Mouse (Mus musculus) cerebellum, adult 8-10 months (tissue): ENCODE measurements at regions not wholly inside any gene's neighbourhood (a gene's known extent, or its start where the extent isn't known, plus 50 kb on each side); places are given as distances from the start of the nearest gene placed in this dataset.

ENCODE experiments used
- DNase-seq: peaks from one replicate; pipeline ENCODE4 v3.0.0; 2022

GRCm38 (mm10) chr15:63163550-63164279 is 681.3 kb downstream of the Gsdmc2 start:
- DNase-seq = no peak

- DNase-seq = no peak
Measured at GRCm38 (mm10) chr15:63162881-63163549, 682.0 kb downstream of the Gsdmc2 start.

GRCm38 (mm10) chr15:63123123-63123688 is 721.8 kb downstream of the Gsdmc2 start:
- DNase-seq = no peak

- no peak for DNase-seq
Measured at GRCm38 (mm10) chr15:63112918-63113317, 732.1 kb downstream of the Gsdmc2 start.

- DNase-seq = no peak
Measured at GRCm38 (mm10) chr15:63100093-63100492, 744.9 kb downstream of the Gsdmc2 start.

GRCm38 (mm10) chr15:63081972-63082371 is 763.0 kb downstream of the Gsdmc2 start:
- DNase-seq = no peak

GRCm38 (mm10) chr15:63079825-63080224 is 765.2 kb downstream of the Gsdmc2 start:
- DNase-seq = no peak

- no peak for DNase-seq
Measured at GRCm38 (mm10) chr15:63071921-63072320, 773.1 kb downstream of the Gsdmc2 start.

- DNase-seq = no peak
Measured at GRCm38 (mm10) chr15:63067126-63067525, 777.9 kb downstream of the Gsdmc2 start.

- DNase-seq = no peak
Measured at GRCm38 (mm10) chr15:63066020-63066439, 778.9 kb downstream of the Gsdmc2 start.

- no peak for DNase-seq
Measured at GRCm38 (mm10) chr15:63061891-63062290, 783.1 kb downstream of the Gsdmc2 start.

- no peak for DNase-seq
Measured at GRCm38 (mm10) chr15:63060826-63061225, 784.2 kb downstream of the Gsdmc2 start.

GRCm38 (mm10) chr15:63052570-63053255 is 792.3 kb downstream of the Gsdmc2 start:
- DNase-seq = no peak

GRCm38 (mm10) chr15:63050033-63050432 is 794.9 kb downstream of the Gsdmc2 start:
- DNase-seq = no peak

GRCm38 (mm10) chr15:63042367-63042766 is 802.6 kb downstream of the Gsdmc2 start:
- DNase-seq = no peak

GRCm38 (mm10) chr15:63036241-63036640 is 808.7 kb downstream of the Gsdmc2 start:
- DNase-seq = no peak

- DNase-seq = no peak
Measured at GRCm38 (mm10) chr15:63020826-63021225, 824.2 kb downstream of the Gsdmc2 start.

- no peak for DNase-seq
Measured at GRCm38 (mm10) chr15:63017966-63018365, 827.0 kb downstream of the Gsdmc2 start.

- DNase-seq = no peak
Measured at GRCm38 (mm10) chr15:63006471-63007228, 838.3 kb downstream of the Gsdmc2 start.

- DNase-seq = no peak
Measured at GRCm38 (mm10) chr15:62994691-62995090, 850.3 kb downstream of the Gsdmc2 start.

- DNase-seq = no peak
Measured at GRCm38 (mm10) chr15:62986871-62987270, 858.1 kb downstream of the Gsdmc2 start.

- DNase-seq = no peak
Measured at GRCm38 (mm10) chr15:62986147-62986546, 858.8 kb downstream of the Gsdmc2 start.

- no peak for DNase-seq
Measured at GRCm38 (mm10) chr15:62970566-62970965, 874.4 kb downstream of the Gsdmc2 start.
